Mouse (Mus musculus) kidney, adult 2 months (tissue): ENCODE results near the gene Lrp8. TPM values are rescaled to one million over a fixed set of nuclear protein-coding genes. Genes with fewer than 3 reads are reported as not detected.

Source experiments
- DNase-seq: peaks from one replicate; pipeline ENCODE4 v3.0.0; 2021
- H3K27ac ChIP-seq: fragments of 200-500 bp; 2 replicates; pipeline ENCODE4 v1.5.1; 2012; ENCODE audit warnings: low read depth, low read length, control low read depth, inconsistent platforms; ENCODE audit not compliant: insufficient read depth
- H3K27me3 ChIP-seq: fragments of 200-500 bp; replicated peaks from 2 replicates; pipeline ENCODE4 v1.6.1; 2012; ENCODE audit warnings: mild to moderate bottlenecking, moderate library complexity, low read length, inconsistent platforms; ENCODE audit not compliant: control insufficient read depth, insufficient read depth
- H3K36me3 ChIP-seq: fragments of 200-500 bp; 2 replicates; pipeline ENCODE4 v1.6.1; 2012; ENCODE audit warnings: mild to moderate bottlenecking, moderate library complexity, low read length, inconsistent platforms; ENCODE audit not compliant: control insufficient read depth, insufficient read depth
- H3K4me1 ChIP-seq: fragments of 200-500 bp; 2 replicates; pipeline ENCODE4 v1.6.1; 2011; ENCODE audit warnings: low read length; ENCODE audit not compliant: control insufficient read depth, insufficient read depth
- H3K4me3 ChIP-seq: fragments of 200-500 bp; 2 replicates; pipeline ENCODE4 v1.5.1; 2011; ENCODE audit warnings: mild to moderate bottlenecking, low read depth, low read length, control low read depth; ENCODE audit not compliant: insufficient read depth
- CTCF ChIP-seq: fragments of 200-500 bp; conservative IDR thresholded peaks from 2 replicates; pipeline ENCODE4 v1.5.1; 2011; ENCODE audit warnings: low read depth, mild to moderate bottlenecking, control low read depth, low read length, moderate library complexity, mixed read lengths; ENCODE audit not compliant: insufficient read depth, insufficient read length
- POLR2A ChIP-seq: fragments of 200-500 bp; IDR thresholded peaks from one replicate; pipeline ENCODE4 v1.6.1; 2011; ENCODE audit warnings: low read depth, low read length, control low read depth
- WGBS: fragments of 180-500 bp; shearing (Covaris S2); methylation state at CpG from one replicate; pipeline ENCODE4 v1.1.7; 2018; 5-methylcytosine and 5-hydroxymethylcytosine counted together
- polyA plus RNA-seq: library from polyadenylated mRNA; depleted of rRNA; stranded (reverse); fragments of >200 nt; gene quantifications from 2 replicates; pipeline ENCODE4 v1.2.3, GENCODE M21; 2012

The Lrp8 gene
- polyA plus RNA-seq, 1 experiment, result 2.8 TPM

GRCm38 (mm10) chr4:107823511-107823910 lies 21.4 kb downstream of the Lrp8 start:
- H3K36me3 ChIP-seq, result no peaks in the 10 kb centered on the region
- H3K4me3 ChIP-seq, result no peak overlapping the region
- no peak for DNase-seq
- H3K27me3 ChIP-seq, result no peaks in the 10 kb centered on the region
- TF ChIP-seq CTCF, result no peak
- WGBS, result 56% methylated on average over 11 of the region's 11 CpGs
- no peaks in the 10 kb centered on the region for H3K4me1 ChIP-seq
- no peak overlapping the region for H3K27ac ChIP-seq

GRCm38 (mm10) chr4:107828727-107829218 lies 26.7 kb downstream of the Lrp8 start:
- Histone ChIP-seq H3K4me1 (no peaks in the 10 kb centered on the region), H3K36me3 (no peaks in the 10 kb centered on the region), H3K27ac (no peak overlapping the region), H3K27me3 (no peaks in the 10 kb centered on the region), H3K4me3 (no peak overlapping the region)
- 30% methylated on average over 10 of the region's 10 CpGs for WGBS
- DNase-seq, result no peak
- TF ChIP-seq CTCF (no peak), POLR2A (no peak)

- no peaks in the 10 kb centered on the region for H3K27me3 ChIP-seq
- no peak overlapping the region for H3K4me3 ChIP-seq
- WGBS, result 71% methylated on average over 2 of the region's 2 CpGs
- H3K27ac ChIP-seq, result no peak overlapping the region
- H3K36me3 ChIP-seq, result no peaks in the 10 kb centered on the region
- TF ChIP-seq CTCF, result no peak
- TF ChIP-seq POLR2A, result no peak
- DNase-seq, result no peak
- no peaks in the 10 kb centered on the region for H3K4me1 ChIP-seq
Observed at GRCm38 (mm10) chr4:107829675-107830074, 27.6 kb downstream of the Lrp8 start.

GRCm38 (mm10) chr4:107830189-107830588 lies 28.1 kb downstream of the Lrp8 start:
- no peaks in the 10 kb centered on the region for H3K36me3 ChIP-seq
- no peak overlapping the region for H3K4me3 ChIP-seq
- no peak for DNase-seq
- 76% methylated on average over 10 of the region's 10 CpGs for WGBS
- TF ChIP-seq CTCF (no peak), POLR2A (no peak)
- H3K4me1 ChIP-seq, result no peaks in the 10 kb centered on the region
- H3K27me3 ChIP-seq, result no peaks in the 10 kb centered on the region
- no peak overlapping the region for H3K27ac ChIP-seq

- no peak overlapping the region for H3K4me3 ChIP-seq
- no peak overlapping the region for H3K27ac ChIP-seq
- no peaks in the 10 kb centered on the region for H3K36me3 ChIP-seq
- no peaks in the 10 kb centered on the region for H3K4me1 ChIP-seq
- TF ChIP-seq POLR2A, result no peak
- no peak for TF ChIP-seq CTCF
- no peaks in the 10 kb centered on the region for H3K27me3 ChIP-seq
- DNase-seq, result no peak
- WGBS, result 76% methylated on average over 7 of the region's 7 CpGs
Observed at GRCm38 (mm10) chr4:107830821-107831221, 28.8 kb downstream of the Lrp8 start.

GRCm38 (mm10) chr4:107831678-107832077 lies 29.6 kb downstream of the Lrp8 start:
- Histone ChIP-seq H3K36me3 (no peaks in the 10 kb centered on the region), H3K27ac (no peak overlapping the region), H3K4me1 (no peaks in the 10 kb centered on the region), H3K27me3 (no peaks in the 10 kb centered on the region), H3K4me3 (no peak overlapping the region)
- DNase-seq, result no peak
- TF ChIP-seq CTCF, result no peak
- TF ChIP-seq POLR2A, result no peak
- 89% methylated on average over 6 of the region's 6 CpGs for WGBS

- Histone ChIP-seq H3K36me3 (no peaks in the 10 kb centered on the region), H3K27ac (no peak overlapping the region), H3K4me3 (no peak overlapping the region), H3K4me1 (no peaks in the 10 kb centered on the region), H3K27me3 (no peaks in the 10 kb centered on the region)
- no peak for TF ChIP-seq CTCF
- no peak for TF ChIP-seq POLR2A
- DNase-seq, result no peak
- WGBS, result 86% methylated on average over 5 of the region's 5 CpGs
Observed at GRCm38 (mm10) chr4:107833525-107833924, 31.5 kb downstream of the Lrp8 start.
